In genomic region chr11:98962421-98963095, GRCm38 (mm10) we compare ENCODE assay signal across 8 mouse cellular contexts. TPM values are rescaled to one million over a fixed set of nuclear protein-coding genes. Genes with fewer than 3 reads are reported as not detected.
A peak's percentile ranks its signal among the peaks of the same experiment; 100 is the strongest.
DNase-seq lines count a peak whose midpoint lies in the region; ATAC-seq lines count a peak whose summit lies in the region.

No protein-coding gene starts in this region.

- 18% methylated on average over 12 of the region's 12 CpGs for WGBS in heart, embryonic 14.5 days
- WGBS in hindbrain, embryonic 11.5 days, result 5% methylated on average over 12 of the region's 12 CpGs
- WGBS in midbrain, embryonic 11.5 days, result 3% methylated on average over 12 of the region's 12 CpGs

- peak overlapping the region; percentile 88 to 91 for H3K27ac ChIP-seq in heart, embryonic 14.5 days (replicated peaks in 1 of 2; ENCODE audit: control insufficient read depth in 1 of 2, insufficient read depth in 1 of 2, low read depth in 2 of 2, low read length in 2 of 2)
- peak overlapping the region; percentile 99 for H3K27ac ChIP-seq in hindbrain, embryonic 11.5 days (ENCODE audit: low read depth, low read length)
- H3K27ac ChIP-seq in midbrain, embryonic 11.5 days (ENCODE audit: low read depth, low read length), result no peak overlapping the region

- no peak for DNase-seq in heart, postnatal 25 days (ENCODE audit: low spot score)
- DNase-seq in ZHBTc4 (ENCODE audit: low read depth, low spot score), result peak; percentile 57
- DNase-seq in hindbrain, embryonic 11.5 days (ENCODE audit: low spot score), result peak; percentile 25
- peak; percentile 90 for DNase-seq in midbrain, embryonic 11.5 days (ENCODE audit: low spot score, missing footprints)
- DNase-seq in frontal cortex, postnatal 14 days (ENCODE audit: low spot score in 2 of 2), result no peak
- DNase-seq in left cerebral cortex, postnatal 36 days (ENCODE audit: low spot score in 2 of 2), result no peak

- H3K27me3 ChIP-seq in heart, embryonic 14.5 days (ENCODE audit: control insufficient read depth, insufficient read depth, low read length), result no peaks in the 10 kb centered on the region
- H3K27me3 ChIP-seq in hindbrain, embryonic 11.5 days (ENCODE audit: control insufficient read depth, insufficient read depth, low read length), result no peaks in the 10 kb centered on the region
- peaks cover 26% of the 10 kb centered on the region for H3K27me3 ChIP-seq in midbrain, embryonic 11.5 days (ENCODE audit: control insufficient read depth, insufficient read depth, low read length)

- intact Hi-C loops in heart, postnatal 25 days (cut with DNase I), result loop anchor here (2.0 kb wide), 1 partner anchor 20 kb away; no protein-coding TSS in a partner anchor
- intact Hi-C loops in left cerebral cortex, postnatal 36 days (cut with DNase I), result no loop called here

- peaks cover 21% of the 10 kb centered on the region for H3K36me3 ChIP-seq in heart, embryonic 14.5 days (ENCODE audit: control insufficient read depth, insufficient read depth, low read length)
- no peaks in the 10 kb centered on the region for H3K36me3 ChIP-seq in hindbrain, embryonic 11.5 days (ENCODE audit: control insufficient read depth, insufficient read depth, low read length)
- H3K36me3 ChIP-seq in midbrain, embryonic 11.5 days (ENCODE audit: control insufficient read depth, insufficient read depth, low read length), result no peaks in the 10 kb centered on the region

- H3K4me1 ChIP-seq in heart, embryonic 14.5 days (ENCODE audit: control insufficient read depth in 2 of 2, insufficient read depth in 2 of 2, low read length in 2 of 2), result peaks cover 57 to 87% of the 10 kb centered on the region in 2 experiments
- peaks cover 38% of the 10 kb centered on the region for H3K4me1 ChIP-seq in hindbrain, embryonic 11.5 days (replicated peaks; ENCODE audit: control insufficient read depth, insufficient read depth, low read length)
- H3K4me1 ChIP-seq in midbrain, embryonic 11.5 days (ENCODE audit: control insufficient read depth, insufficient read depth, low read length), result peaks cover 82% of the 10 kb centered on the region

- no peaks in the 10 kb centered on the region for H3K9me3 ChIP-seq in heart, embryonic 14.5 days (ENCODE audit: control insufficient read depth, low read length)
- no peaks in the 10 kb centered on the region for H3K9me3 ChIP-seq in hindbrain, embryonic 11.5 days (ENCODE audit: control insufficient read depth, low read length)
- H3K9me3 ChIP-seq in midbrain, embryonic 11.5 days (ENCODE audit: control insufficient read depth, low read length), result no peaks in the 10 kb centered on the region

- no peak for ATAC-seq in heart, embryonic 14.5 days (ENCODE audit: insufficient number of reproducible peaks, insufficient read depth, low FRiP score, low read depth)
- ATAC-seq in hindbrain, embryonic 11.5 days (ENCODE audit: low FRiP score), result no peak
- no peak for ATAC-seq in midbrain, embryonic 11.5 days (ENCODE audit: low FRiP score)
- ATAC-seq in granulocyte monocyte progenitor cell, adult 5-6 weeks (replicated peaks; ENCODE audit: poor library complexity, severe bottlenecking), result no peak

- H3K4me2 ChIP-seq in heart, embryonic 14.5 days (ENCODE audit: low read length), result peak overlapping the region; percentile 88
- H3K4me2 ChIP-seq in hindbrain, embryonic 11.5 days (replicated peaks; ENCODE audit: low read depth, low read length), result peak overlapping the region; percentile 98
- H3K4me2 ChIP-seq in midbrain, embryonic 11.5 days, result peak overlapping the region; percentile 67

- H3K4me3 ChIP-seq in heart, embryonic 14.5 days (ENCODE audit: control insufficient read depth in 1 of 2, insufficient read depth in 1 of 2, low read depth in 1 of 2, low read length in 2 of 2), result peak overlapping the region; percentile 55 to 65
- peak overlapping the region; percentile 82 for H3K4me3 ChIP-seq in hindbrain, embryonic 11.5 days (ENCODE audit: low read depth, low read length)
- peak overlapping the region; percentile 26 for H3K4me3 ChIP-seq in midbrain, embryonic 11.5 days (ENCODE audit: low read depth, low read length)

- peak overlapping the region; percentile 82 for H3K9ac ChIP-seq in heart, embryonic 14.5 days (ENCODE audit: low read length)
- H3K9ac ChIP-seq in hindbrain, embryonic 11.5 days (ENCODE audit: low read depth, low read length), result peak overlapping the region; percentile 88
- no peak overlapping the region; the same call in 1 of the 2 replicates for H3K9ac ChIP-seq in midbrain, embryonic 11.5 days (ENCODE audit: low read length)

RNA-seq across cellular contexts. Expression of gene Gjd3, which starts 20.3 kb away (rescaled TPM):
- 1.00 and 2.3 TPM in 2 replicates for polyA plus RNA-seq in heart, embryonic 14.5 days (2014; fragmentation: Nextera tagmentation; extraction: Ambion mirVana)
- 1 to 10 TPM in 1 of 2 experiments, under 1 TPM in 1; 0.52 to 1.1 TPM for total RNA-seq in heart, postnatal 25 days (2021)
- polyA plus RNA-seq in hindbrain, embryonic 11.5 days (2014; fragmentation: Nextera tagmentation; extraction: Ambion mirVana), result 0.28 and 0.74 TPM in 2 replicates
- polyA plus RNA-seq in midbrain, embryonic 11.5 days (2014; fragmentation: Nextera tagmentation; extraction: Ambion mirVana), result not detected in 2 replicates
- 1 to 10 TPM; 2.0 TPM for total RNA-seq in left cerebral cortex, postnatal 36 days (2021)
- not detected in 2 replicates for total RNA-seq in granulocyte monocyte progenitor cell, adult 5-6 weeks (2014; fragmentation: Nextera tagmentation)
- 1.8 TPM in 1 of 2 replicates, not detected in the other for total RNA-seq in granulocyte monocyte progenitor cell, adult 5-6 weeks (2017)

RNA-seq across cellular contexts. Expression of gene Rara, which starts 34.9 kb away (rescaled TPM):
- polyA plus RNA-seq in heart, embryonic 14.5 days (2014; fragmentation: Nextera tagmentation; extraction: Ambion mirVana), result 31.4 and 33.4 TPM in 2 replicates
- total RNA-seq in heart, postnatal 25 days (2021), result 10 to 100 TPM; 11.8 TPM
- polyA plus RNA-seq in hindbrain, embryonic 11.5 days (2014; fragmentation: Nextera tagmentation; extraction: Ambion mirVana), result 48.3 and 51.2 TPM in 2 replicates
- polyA plus RNA-seq in midbrain, embryonic 11.5 days (2014; fragmentation: Nextera tagmentation; extraction: Ambion mirVana), result 13.2 and 14.8 TPM in 2 replicates
- 10 to 100 TPM; 10.5 to 11.6 TPM for total RNA-seq in left cerebral cortex, postnatal 36 days (2021)
- total RNA-seq in granulocyte monocyte progenitor cell, adult 5-6 weeks (2014; fragmentation: Nextera tagmentation), result 3.8 and 8.8 TPM in 2 replicates
- 1.9 and 3.1 TPM in 2 replicates for total RNA-seq in granulocyte monocyte progenitor cell, adult 5-6 weeks (2017)

RNA-seq across cellular contexts. Expression of gene Cdc6, which starts 55.0 kb away (rescaled TPM):
- polyA plus RNA-seq in heart, embryonic 14.5 days (2014; fragmentation: Nextera tagmentation; extraction: Ambion mirVana), result 15.6 and 17.5 TPM in 2 replicates
- total RNA-seq in heart, postnatal 25 days (2021), result under 1 TPM; 0.28 to 0.52 TPM
- 33.1 and 39.0 TPM in 2 replicates for polyA plus RNA-seq in hindbrain, embryonic 11.5 days (2014; fragmentation: Nextera tagmentation; extraction: Ambion mirVana)
- 44.3 and 45.0 TPM in 2 replicates for polyA plus RNA-seq in midbrain, embryonic 11.5 days (2014; fragmentation: Nextera tagmentation; extraction: Ambion mirVana)
- under 1 TPM; 0.39 to 0.47 TPM for total RNA-seq in left cerebral cortex, postnatal 36 days (2021)
- 47.8 and 58.8 TPM in 2 replicates for total RNA-seq in granulocyte monocyte progenitor cell, adult 5-6 weeks (2014; fragmentation: Nextera tagmentation)
- 30.3 and 43.5 TPM in 2 replicates for total RNA-seq in granulocyte monocyte progenitor cell, adult 5-6 weeks (2017)

Comparison
In these comparisons a context has a peak if more than half of its experiments do, and no peak if none do; other contexts are left out.
1. H3K4me3 ChIP-seq: peak in every context shown above with its lines; median percentile 82 in hindbrain, embryonic 11.5 days; 60 in heart, embryonic 14.5 days; 26 in midbrain, embryonic 11.5 days.
2. DNase-seq: peak in ZHBTc4 (single experiment), hindbrain, embryonic 11.5 days (single experiment) and midbrain, embryonic 11.5 days (single experiment); none in heart, postnatal 25 days (single experiment), frontal cortex, postnatal 14 days (0 of 2) and left cerebral cortex, postnatal 36 days (0 of 2).
3. RNA of gene Cdc6, which starts 55.0 kb away (total RNA-seq): 30.3 to 58.8 TPM in granulocyte monocyte progenitor cell, adult 5-6 weeks; 0.28 to 0.52 TPM in heart, postnatal 25 days and 0.39 to 0.47 TPM in left cerebral cortex, postnatal 36 days; every median in the first group is over 10 times any median in the second.
4. Peak in every context shown above with its lines, with median percentiles within 50 percentile points of each other: H3K4me2 ChIP-seq.